ENCODE assay signal across 11 mouse cellular contexts in genomic region chr17:27940352-27940751, GRCm38 (mm10). TPM values are rescaled to one million over a fixed set of nuclear protein-coding genes. Genes with fewer than 3 reads are reported as not detected.
DNase-seq lines count a peak whose midpoint lies in the region; ATAC-seq lines count a peak whose summit lies in the region.
"Had no signal": no experiment of that assay in that cellular context is flagged by ENCODE, and none has a peak within 500 bp of the region (broad histone marks: within the 10 kb centered on the region; RNA-seq: fewer than 3 reads in every experiment).

No protein-coding gene starts in this region.

- 81% methylated on average over 4 of the region's 4 CpGs for WGBS in hindbrain, embryonic 13.5 days
- 82% methylated on average over 4 of the region's 4 CpGs for WGBS in hindbrain, embryonic 14.5 days
- 26% methylated on average over 4 of the region's 4 CpGs for WGBS in limb, embryonic 13.5 days

- H3K36me3 ChIP-seq in hindbrain, embryonic 13.5 days, result no peaks in the 10 kb centered on the region
- no peaks in the 10 kb centered on the region for H3K36me3 ChIP-seq in hindbrain, embryonic 14.5 days (replicated peaks; ENCODE audit: control insufficient read depth, insufficient read depth)
- no peaks in the 10 kb centered on the region for H3K36me3 ChIP-seq in limb, embryonic 13.5 days
- H3K36me3 ChIP-seq: forebrain, embryonic 12.5 days had no signal

- no peaks in the 10 kb centered on the region for H3K9me3 ChIP-seq in hindbrain, embryonic 13.5 days
- H3K9me3 ChIP-seq in hindbrain, embryonic 14.5 days (ENCODE audit: control insufficient read depth, low read length), result no peaks in the 10 kb centered on the region
- H3K9me3 ChIP-seq in limb, embryonic 13.5 days, result no peaks in the 10 kb centered on the region
- H3K9me3 ChIP-seq: forebrain, embryonic 12.5 days; G1E had no signal

- no peak overlapping the region for H3K4me2 ChIP-seq in hindbrain, embryonic 13.5 days
- H3K4me2 ChIP-seq in hindbrain, embryonic 14.5 days (replicated peaks), result no peak overlapping the region
- peak overlapping the region; percentile 14; the same call in 1 of the 2 replicates for H3K4me2 ChIP-seq in limb, embryonic 13.5 days (replicated peaks)
- H3K4me2 ChIP-seq: forebrain, embryonic 12.5 days had no signal

- H3K27me3 ChIP-seq in hindbrain, embryonic 13.5 days, result no peaks in the 10 kb centered on the region
- no peaks in the 10 kb centered on the region for H3K27me3 ChIP-seq in hindbrain, embryonic 14.5 days (ENCODE audit: control insufficient read depth, insufficient read depth, low read length)
- no peaks in the 10 kb centered on the region for H3K27me3 ChIP-seq in limb, embryonic 13.5 days
- H3K27me3 ChIP-seq: forebrain, embryonic 12.5 days had no signal

- no peak for ATAC-seq in hindbrain, embryonic 13.5 days (ENCODE audit: low FRiP score)
- no peak for ATAC-seq in hindbrain, embryonic 14.5 days (ENCODE audit: low FRiP score)
- ATAC-seq in limb, embryonic 13.5 days (ENCODE audit: low FRiP score, low read depth), result no peak

- DNase-seq in hindbrain, embryonic 14.5 days (ENCODE audit: low spot score), result no peak
- DNase-seq in urinary bladder, postnatal 25 days (ENCODE audit: low spot score), result peak; percentile 19
- no peak for DNase-seq in urinary bladder, postnatal 4 days (ENCODE audit: low spot score in 2 of 2)
- no peak for DNase-seq in Muller cell, postnatal 12 days (ENCODE audit: inconsistent ontology term)
- no peak for DNase-seq in spleen, adult 12 weeks (ENCODE audit: low spot score)
- DNase-seq: thymus, postnatal 25 days had no signal

- no peak overlapping the region for H3K9ac ChIP-seq in hindbrain, embryonic 13.5 days
- no peak overlapping the region for H3K9ac ChIP-seq in hindbrain, embryonic 14.5 days
- H3K9ac ChIP-seq in limb, embryonic 13.5 days, result peak overlapping the region; percentile 51
- H3K9ac ChIP-seq: forebrain, embryonic 12.5 days; liver, embryonic 14.5 days had no signal

- no peak overlapping the region for H3K4me3 ChIP-seq in hindbrain, embryonic 13.5 days
- H3K4me3 ChIP-seq in hindbrain, embryonic 14.5 days (replicated peaks; ENCODE audit: low read length), result no peak overlapping the region
- H3K4me3 ChIP-seq in limb, embryonic 13.5 days, result no peak overlapping the region
- H3K4me3 ChIP-seq: forebrain, embryonic 12.5 days had no signal

- peak overlapping the region; percentile 52; the same call in 1 of the 2 replicates for H3K27ac ChIP-seq in hindbrain, embryonic 13.5 days
- H3K27ac ChIP-seq in hindbrain, embryonic 14.5 days, result no peak overlapping the region
- peak overlapping the region; percentile 44; the same call in 1 of the 2 replicates for H3K27ac ChIP-seq in limb, embryonic 13.5 days
- H3K27ac ChIP-seq: forebrain, embryonic 12.5 days; liver, embryonic 14.5 days had no signal

- H3K4me1 ChIP-seq in hindbrain, embryonic 13.5 days (replicated peaks), result peaks cover 43% of the 10 kb centered on the region
- peaks cover 3% of the 10 kb centered on the region; the same call in 1 of the 2 replicates for H3K4me1 ChIP-seq in hindbrain, embryonic 14.5 days (replicated peaks; ENCODE audit: control insufficient read depth, insufficient read depth, low read length)
- H3K4me1 ChIP-seq in limb, embryonic 13.5 days, result peaks cover 65% of the 10 kb centered on the region

RNA-seq across cellular contexts. Expression of gene Taf11, which starts 30.7 kb away (rescaled TPM):
- 68.4 and 76.1 TPM in 2 replicates for polyA plus RNA-seq in hindbrain, embryonic 13.5 days (2015; fragmentation: Nextera tagmentation; extraction: Ambion mirVana)
- polyA plus RNA-seq in hindbrain, embryonic 14.5 days (2014; fragmentation: Nextera tagmentation; extraction: Ambion mirVana), result 47.4 and 51.8 TPM in 2 replicates
- polyA plus RNA-seq in limb, embryonic 13.5 days (2015; fragmentation: Nextera tagmentation; extraction: Ambion mirVana), result 81.0 and 90.6 TPM in 2 replicates

RNA-seq across cellular contexts. Expression of gene Anks1, which starts 31.2 kb away (rescaled TPM):
- 58.6 and 75.2 TPM in 2 replicates for polyA plus RNA-seq in hindbrain, embryonic 13.5 days (2015; fragmentation: Nextera tagmentation; extraction: Ambion mirVana)
- 62.3 and 69.0 TPM in 2 replicates for polyA plus RNA-seq in hindbrain, embryonic 14.5 days (2014; fragmentation: Nextera tagmentation; extraction: Ambion mirVana)
- 14.1 and 16.5 TPM in 2 replicates for polyA plus RNA-seq in limb, embryonic 13.5 days (2015; fragmentation: Nextera tagmentation; extraction: Ambion mirVana)
